Mouse (Mus musculus): ENCODE data around the gene 4930579F01Rik.

DNA sequence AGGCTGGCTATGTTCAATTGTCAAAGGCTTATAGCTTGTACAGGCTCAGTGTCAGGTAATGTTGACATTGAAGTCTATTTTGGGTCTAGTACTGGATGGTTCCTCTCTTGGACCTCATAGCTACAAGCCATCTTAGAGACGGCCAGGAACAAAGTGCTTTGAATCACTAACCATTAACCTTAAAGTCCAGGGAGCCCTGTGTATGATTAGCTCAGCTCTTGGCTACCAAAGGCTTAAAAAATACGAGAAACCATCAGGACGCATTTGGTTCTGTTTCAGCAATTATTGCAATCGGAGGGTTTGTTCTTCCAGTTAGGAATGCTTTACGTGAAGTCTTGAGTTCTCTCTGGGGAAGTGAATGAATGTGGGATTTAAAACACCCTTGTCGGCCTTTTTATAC is 49.3 kb upstream of the 4930579F01Rik start:
- TF ChIP-seq EP300 (IDR thresholded peaks at IDR 0.05) = no peak
- TF ChIP-seq CTCF (IDR thresholded peaks at IDR 0.05) = no peak

All from lung, postnatal 0 days (tissue).